Mouse (Mus musculus) myocyte (in vitro differentiated cells): ENCODE measurements around the gene Nr2c2ap.

Experiments
- CEBPB ChIP-seq: IDR thresholded peaks from 2 replicates; pipeline ENCODE4 v1.6.1; 2011; ENCODE audit warnings: mild to moderate bottlenecking, moderate library complexity; ENCODE audit not compliant: poor library complexity, insufficient read depth, severe bottlenecking
- MAX ChIP-seq: IDR thresholded peaks from one replicate; pipeline ENCODE4 v1.6.1; 2011; ENCODE audit warnings: low read depth, mild to moderate bottlenecking, control low read depth
- MYOD1 ChIP-seq, 3 experiments: IDR thresholded peaks; one replicate each; pipeline ENCODE4 v1.6.1; 2011; ENCODE audit warnings: control low read depth in 2 of 3, low read depth in 2 of 3, mild to moderate bottlenecking in 2 of 3, moderate library complexity in 1 of 3; ENCODE audit not compliant: insufficient read length in 2 of 3, control insufficient read depth in 1 of 3
- MYOG ChIP-seq, 3 experiments: IDR thresholded peaks; one replicate each; pipeline ENCODE4 v1.6.1; 2011; ENCODE audit warnings: control low read depth in 2 of 3, low read depth in 2 of 3, mild to moderate bottlenecking in 2 of 3; ENCODE audit not compliant: insufficient read length in 2 of 3, control insufficient read depth in 1 of 3, insufficient read depth in 1 of 3
- POLR2A ChIP-seq: IDR thresholded peaks from one replicate; pipeline ENCODE4 v1.6.1; 2011; ENCODE audit warnings: low read depth, mild to moderate bottlenecking, control low read depth, moderate library complexity; ENCODE audit not compliant: insufficient read length
- TCF12 ChIP-seq: IDR thresholded peaks from one replicate; pipeline ENCODE4 v1.6.1; 2011; ENCODE audit warnings: mild to moderate bottlenecking, control low read depth; ENCODE audit not compliant: poor library complexity, insufficient read depth, severe bottlenecking

- TF ChIP-seq POLR2A, result no peak
- no peak for TF ChIP-seq CEBPB
- TF ChIP-seq TCF12, result no peak
- TF ChIP-seq MAX, result no peak
- no peak for TF ChIP-seq MYOG (IDR thresholded peaks at IDR 0.05; ENCODE audit: control insufficient read depth in 1 of 3, insufficient read depth in 1 of 3, insufficient read length in 2 of 3, low read depth in 2 of 3)
- no peak for TF ChIP-seq MYOD1 (IDR thresholded peaks at IDR 0.05; ENCODE audit: control insufficient read depth in 1 of 3, insufficient read length in 2 of 3, low read depth in 2 of 3)
Observed at GRCm38 (mm10) chr8:70118726-70119700, 12.1 kb upstream of the Nr2c2ap start.
